Mouse (Mus musculus): ENCODE measurements around the gene Prkce.

GRCm38 (mm10) chr17:86662301-86662700 is 494.7 kb downstream of the Prkce start:
- no peak for TF ChIP-seq CTCF (IDR thresholded peaks at IDR 0.05; ENCODE audit: low read depth)
- TF ChIP-seq EP300 (IDR thresholded peaks at IDR 0.05; ENCODE audit: low read depth), result no peak
